Comparison of ENCODE assay signal across 20 mouse cellular contexts in genomic region chr3:137897685-137898084, GRCm38 (mm10). TPM values are rescaled to one million over a fixed set of nuclear protein-coding genes. Genes with fewer than 3 reads are reported as not detected.
DNase-seq lines count a peak whose midpoint lies in the region; ATAC-seq lines count a peak whose summit lies in the region.
"Had no signal": no experiment of that assay in that cellular context is flagged by ENCODE, and none has a peak within 500 bp of the region (broad histone marks: within the 10 kb centered on the region; RNA-seq: fewer than 3 reads in every experiment).

No protein-coding gene starts in this region.

- peak; percentile 49 for DNase-seq in A20 (ENCODE audit: low read depth, low spot score)
- peak; percentile 56 for DNase-seq in MEL-GATA-1-ER (ENCODE audit: extremely low read depth, low read depth)
- no peak for DNase-seq in cerebellum, postnatal 14 days
- no peak for DNase-seq in left cerebral cortex, adult 11 months (ENCODE audit: low spot score)
- DNase-seq: adrenal gland, adult 2 months; adrenal gland, postnatal 10 days; adrenal gland, postnatal 25 days; cerebellum, adult 11 months; cerebellum, adult 18-20 months; cerebellum, adult 8-10 months; cerebellum, adult 9-11 months; cerebellum, postnatal 25 days; embryo, embryonic 11 days had no signal

- peak; percentile 40 for ATAC-seq in granulocyte monocyte progenitor cell, adult 5-6 weeks (replicated peaks; ENCODE audit: poor library complexity, severe bottlenecking)
- peak; percentile 36 for ATAC-seq in megakaryocyte progenitor cell, adult 5-6 weeks (replicated peaks; ENCODE audit: poor library complexity)
- ATAC-seq in activated CD4-positive, CD25-positive, alpha-beta regulatory T cell, adult 4 months, result no peak
- ATAC-seq: CD4-positive, CD25-positive, alpha-beta regulatory T cell, adult 4 months; forebrain, embryonic 14.5 days; forebrain, embryonic 16.5 days; Patski had no signal

RNA-seq across cellular contexts. Expression of gene Lamtor3, which starts 20.6 kb away (rescaled TPM):
- 62.4 and 76.7 TPM in 2 replicates for total RNA-seq in granulocyte monocyte progenitor cell, adult 5-6 weeks (2014; fragmentation: Nextera tagmentation)
- 69.4 and 87.9 TPM in 2 replicates for total RNA-seq in granulocyte monocyte progenitor cell, adult 5-6 weeks (2017)
- total RNA-seq in megakaryocyte progenitor cell, adult 5-6 weeks (2015), result 61.3 and 77.5 TPM in 2 replicates
- 66.2 and 76.7 TPM in 2 replicates for total RNA-seq in megakaryocyte progenitor cell, adult 5-6 weeks (2017)
- polyA plus RNA-seq in activated CD4-positive, CD25-positive, alpha-beta regulatory T cell, adult 4 months (2017; shearing (Covaris generic)), result 10 to 100 TPM; 69.7 to 81.8 TPM

RNA-seq across cellular contexts. Expression of gene Dnajb14, which starts 30.2 kb away (rescaled TPM):
- total RNA-seq in granulocyte monocyte progenitor cell, adult 5-6 weeks (2014; fragmentation: Nextera tagmentation), result 6.2 and 7.4 TPM in 2 replicates
- total RNA-seq in granulocyte monocyte progenitor cell, adult 5-6 weeks (2017), result 4.8 and 7.1 TPM in 2 replicates
- 4.5 and 7.3 TPM in 2 replicates for total RNA-seq in megakaryocyte progenitor cell, adult 5-6 weeks (2015)
- total RNA-seq in megakaryocyte progenitor cell, adult 5-6 weeks (2017), result 5.4 and 6.2 TPM in 2 replicates
- 1 to 10 TPM; 2.8 to 3.9 TPM for polyA plus RNA-seq in activated CD4-positive, CD25-positive, alpha-beta regulatory T cell, adult 4 months (2017; shearing (Covaris generic))

RNA-seq across cellular contexts. Expression of gene H2afz, which starts 33.4 kb away (rescaled TPM):
- 1,151 and 1,351 TPM in 2 replicates for total RNA-seq in granulocyte monocyte progenitor cell, adult 5-6 weeks (2014; fragmentation: Nextera tagmentation)
- 1,517 and 1,875 TPM in 2 replicates for total RNA-seq in granulocyte monocyte progenitor cell, adult 5-6 weeks (2017)
- 1,493 and 1,629 TPM in 2 replicates for total RNA-seq in megakaryocyte progenitor cell, adult 5-6 weeks (2015)
- total RNA-seq in megakaryocyte progenitor cell, adult 5-6 weeks (2017), result 1,461 and 1,542 TPM in 2 replicates
- polyA plus RNA-seq in activated CD4-positive, CD25-positive, alpha-beta regulatory T cell, adult 4 months (2017; shearing (Covaris generic)), result 1,000 to 10,000 TPM; 1,823 to 2,009 TPM

Comparison
In these comparisons a context has a peak if more than half of its experiments do, and no peak if none do; other contexts are left out.
1. DNase-seq: peak in A20 (single experiment) and MEL-GATA-1-ER (single experiment); none in cerebellum, postnatal 14 days (0 of 2) and left cerebral cortex, adult 11 months (single experiment).